Mouse (Mus musculus): ENCODE measurements around the gene Gm11146. TPM values are rescaled to one million over a fixed set of nuclear protein-coding genes. Genes with fewer than 3 reads are reported as not detected.

Gm11146 gene
- polyA plus RNA-seq, 1 experiment from 2014 or later, result not detected

DNA sequence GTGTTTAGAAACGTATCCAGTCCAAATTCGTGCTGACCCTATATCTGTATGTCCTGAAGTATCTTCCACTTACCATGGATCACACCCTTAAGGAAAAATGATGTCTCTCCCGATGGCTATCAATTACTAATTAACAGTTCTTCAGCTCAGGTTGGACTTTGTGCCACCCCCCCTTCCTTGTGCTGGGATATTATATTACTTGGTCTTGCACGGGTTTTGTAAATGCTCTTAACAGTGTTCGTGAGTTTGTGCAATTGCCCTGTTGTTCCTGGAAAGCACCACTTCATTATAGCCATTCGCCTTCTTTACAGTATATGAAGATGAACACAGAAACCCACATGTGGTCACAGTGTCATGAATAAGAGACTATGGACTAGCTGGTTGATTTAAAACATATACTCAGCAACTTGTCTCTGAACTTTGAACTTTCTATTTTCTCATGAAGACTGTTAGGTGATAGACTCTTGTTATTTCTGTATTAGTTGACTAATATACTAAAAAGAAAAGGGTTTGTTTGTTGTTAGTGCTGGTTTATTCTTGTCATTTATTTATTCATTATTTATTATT is 30.5 kb upstream of the Gm11146 start:
- H3K4me2 ChIP-seq (ENCODE audit: low read depth, low read length), result no peak overlapping the region

DNA sequence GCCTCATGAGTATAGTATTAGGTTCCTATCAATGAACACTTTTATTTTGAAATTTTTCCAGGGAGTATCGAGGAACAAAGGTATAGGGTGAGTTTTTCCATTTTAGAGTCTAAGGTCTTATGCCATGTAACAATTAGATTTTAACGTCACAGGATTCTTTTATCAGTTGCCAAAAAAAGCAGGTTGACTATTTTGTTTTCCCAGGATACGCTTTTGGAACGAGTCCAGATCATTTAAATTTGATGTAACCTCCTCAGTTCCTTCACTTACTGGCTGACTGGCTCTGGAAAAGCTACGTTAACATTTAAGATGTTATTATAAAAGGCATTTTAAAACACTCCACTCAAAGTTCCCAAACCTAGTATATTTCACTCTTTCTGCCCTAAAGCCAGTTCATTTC is 20.8 kb upstream of the Gm11146 start:
- no peaks in the 10 kb centered on the region for H3K36me3 ChIP-seq (ENCODE audit: control insufficient read depth, insufficient read depth, low read length)
- no peak for ATAC-seq

More for the DNA sequence above, 30.5 kb upstream of the Gm11146 start:
- H3K27me3 ChIP-seq (replicated peaks; ENCODE audit: control insufficient read depth, insufficient read depth, low read length), result no peaks in the 10 kb centered on the region
- H3K4me1 ChIP-seq (ENCODE audit: control insufficient read depth, insufficient read depth, low read length), result no peaks in the 10 kb centered on the region
- no peak overlapping the region for H3K9ac ChIP-seq (ENCODE audit: low read depth, low read length)
- H3K27ac ChIP-seq (ENCODE audit: low read length), result no peak overlapping the region
- ATAC-seq, result peak; percentile 63
- no peaks in the 10 kb centered on the region for H3K9me3 ChIP-seq (ENCODE audit: control insufficient read depth, low read length)
- WGBS, result 77% methylated on average over 6 of the region's 6 CpGs
- no peaks in the 10 kb centered on the region for H3K36me3 ChIP-seq (ENCODE audit: control insufficient read depth, insufficient read depth, low read length)
- no peak overlapping the region for H3K4me3 ChIP-seq (ENCODE audit: low read length)

DNA sequence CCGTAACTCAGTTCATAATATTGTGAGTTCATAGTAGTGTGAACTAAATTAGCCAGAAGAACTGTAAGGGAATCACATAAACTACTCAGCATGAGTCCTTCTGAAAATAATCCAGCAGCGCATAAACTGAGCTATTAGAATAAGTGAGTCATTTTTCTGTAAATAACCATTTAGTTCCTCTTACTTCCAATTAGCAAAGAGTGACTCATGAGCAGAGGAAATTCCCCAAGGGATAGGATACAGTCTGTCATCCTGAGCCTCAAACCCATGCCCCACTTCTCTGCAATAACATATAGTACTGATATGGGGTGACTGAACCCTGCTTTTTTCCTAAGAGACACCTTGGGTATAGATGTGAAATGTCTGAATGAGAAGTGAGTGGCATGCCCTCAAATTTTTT is 687 bp upstream of the Gm11146 start:
- H3K36me3 ChIP-seq (ENCODE audit: control insufficient read depth, insufficient read depth, low read length), result no peaks in the 10 kb centered on the region
- no peak overlapping the region for H3K4me2 ChIP-seq (ENCODE audit: low read depth, low read length)
- no peaks in the 10 kb centered on the region for H3K27me3 ChIP-seq (replicated peaks; ENCODE audit: control insufficient read depth, insufficient read depth, low read length)
- H3K4me3 ChIP-seq (ENCODE audit: low read length), result no peak overlapping the region
- no peaks in the 10 kb centered on the region for H3K9me3 ChIP-seq (ENCODE audit: control insufficient read depth, low read length)
- no peaks in the 10 kb centered on the region for H3K4me1 ChIP-seq (ENCODE audit: control insufficient read depth, insufficient read depth, low read length)
- no peak for ATAC-seq
- no peak overlapping the region for H3K9ac ChIP-seq (ENCODE audit: low read depth, low read length)
- WGBS, result 76% methylated on average over 2 of the region's 2 CpGs
- no peak overlapping the region for H3K27ac ChIP-seq (ENCODE audit: low read length)

More for the DNA sequence above, 20.8 kb upstream of the Gm11146 start:
- Histone ChIP-seq H3K4me3 (ENCODE audit: low read length) (no peak overlapping the region), H3K9me3 (ENCODE audit: control insufficient read depth, low read length) (no peaks in the 10 kb centered on the region), H3K4me1 (ENCODE audit: control insufficient read depth, insufficient read depth, low read length) (no peaks in the 10 kb centered on the region), H3K4me2 (ENCODE audit: low read depth, low read length) (no peak overlapping the region), H3K9ac (ENCODE audit: low read depth, low read length) (no peak overlapping the region), H3K27ac (ENCODE audit: low read length) (no peak overlapping the region), H3K27me3 (replicated peaks; ENCODE audit: control insufficient read depth, insufficient read depth, low read length) (no peaks in the 10 kb centered on the region)
- WGBS, result 73% methylated on average over 5 of the region's 5 CpGs

DNA sequence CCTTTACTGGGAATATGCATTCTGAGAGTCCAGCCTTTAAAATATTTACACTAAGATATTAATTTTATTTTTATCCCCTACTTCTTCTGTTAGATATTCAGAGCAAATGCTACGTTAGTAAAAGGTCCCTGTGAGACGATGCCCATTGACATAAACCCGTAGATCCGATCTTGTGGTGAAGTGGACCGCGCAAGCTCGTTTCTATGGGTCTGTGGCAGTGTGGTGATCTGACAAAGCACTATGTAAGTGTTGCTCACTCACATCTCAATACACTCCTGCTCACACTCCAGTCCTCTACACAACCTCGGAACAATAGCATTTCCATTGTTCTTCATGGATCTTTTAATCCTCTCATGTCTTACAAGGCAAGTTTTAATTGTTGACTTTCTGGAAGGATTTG is 3.1 kb downstream of the Gm11146 start:
- H3K4me2 ChIP-seq (ENCODE audit: low read depth, low read length), result no peak overlapping the region
- WGBS, result 89% methylated on average over 8 of the region's 8 CpGs
- ATAC-seq, result no peak

DNA sequence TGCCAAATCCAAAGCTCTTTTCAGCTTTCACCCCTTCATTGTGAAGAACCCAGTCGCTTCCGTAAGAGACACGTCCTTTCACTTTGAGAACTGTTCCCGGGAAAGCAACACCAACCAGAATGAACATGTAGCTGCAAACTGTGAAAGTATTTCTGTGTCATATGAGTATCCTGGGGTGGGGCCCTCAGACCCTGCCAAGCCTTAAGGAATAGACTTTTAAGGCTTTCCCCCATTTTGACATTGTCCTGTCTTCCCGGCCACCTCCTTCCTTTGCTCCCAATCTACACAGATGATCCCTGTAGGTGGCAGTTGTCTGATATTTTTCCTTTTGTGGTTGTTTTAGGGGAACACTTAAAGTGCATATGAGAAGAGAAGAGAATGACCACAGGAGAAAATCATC is 5.3 kb downstream of the Gm11146 start:
- Histone ChIP-seq H3K27ac (ENCODE audit: low read length) (no peak overlapping the region), H3K4me1 (ENCODE audit: control insufficient read depth, insufficient read depth, low read length) (no peaks in the 10 kb centered on the region), H3K27me3 (replicated peaks; ENCODE audit: control insufficient read depth, insufficient read depth, low read length) (no peaks in the 10 kb centered on the region), H3K4me2 (ENCODE audit: low read depth, low read length) (no peak overlapping the region), H3K4me3 (ENCODE audit: low read length) (no peak overlapping the region), H3K9ac (ENCODE audit: low read depth, low read length) (no peak overlapping the region), H3K9me3 (ENCODE audit: control insufficient read depth, low read length) (no peaks in the 10 kb centered on the region), H3K36me3 (ENCODE audit: control insufficient read depth, insufficient read depth, low read length) (no peaks in the 10 kb centered on the region)
- no peak for ATAC-seq
- 79% methylated on average over 5 of the region's 5 CpGs for WGBS

More for the DNA sequence above, 3.1 kb downstream of the Gm11146 start:
- Histone ChIP-seq H3K9me3 (ENCODE audit: control insufficient read depth, low read length) (no peaks in the 10 kb centered on the region), H3K9ac (ENCODE audit: low read depth, low read length) (no peak overlapping the region), H3K36me3 (ENCODE audit: control insufficient read depth, insufficient read depth, low read length) (no peaks in the 10 kb centered on the region), H3K4me3 (ENCODE audit: low read length) (no peak overlapping the region), H3K27me3 (replicated peaks; ENCODE audit: control insufficient read depth, insufficient read depth, low read length) (no peaks in the 10 kb centered on the region), H3K27ac (ENCODE audit: low read length) (no peak overlapping the region), H3K4me1 (ENCODE audit: control insufficient read depth, insufficient read depth, low read length) (no peaks in the 10 kb centered on the region)

DNA sequence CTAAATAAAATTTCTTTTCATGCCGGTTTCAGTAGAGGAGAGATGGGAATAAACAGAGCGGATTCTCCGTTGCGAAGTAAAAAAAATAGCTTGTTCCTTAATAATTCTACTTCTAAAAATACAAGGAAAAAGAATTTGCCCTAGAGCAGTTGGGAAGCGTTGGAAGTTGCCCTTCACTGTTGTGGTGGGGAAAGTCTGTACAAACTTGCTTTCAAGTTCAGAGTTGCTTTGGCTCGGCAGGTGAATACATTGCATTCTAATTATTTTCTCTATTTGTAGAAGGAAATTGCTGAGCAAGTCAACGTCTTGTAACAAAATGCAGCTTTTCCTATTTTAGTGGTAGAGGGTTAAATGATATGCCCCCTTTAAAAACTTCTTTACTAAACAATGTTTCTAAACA is 6.2 kb downstream of the Gm11146 start:
- H3K4me3 ChIP-seq (ENCODE audit: low read length), result no peak overlapping the region
- no peak overlapping the region for H3K4me2 ChIP-seq (ENCODE audit: low read depth, low read length)
- H3K27ac ChIP-seq (ENCODE audit: low read length), result no peak overlapping the region

DNA sequence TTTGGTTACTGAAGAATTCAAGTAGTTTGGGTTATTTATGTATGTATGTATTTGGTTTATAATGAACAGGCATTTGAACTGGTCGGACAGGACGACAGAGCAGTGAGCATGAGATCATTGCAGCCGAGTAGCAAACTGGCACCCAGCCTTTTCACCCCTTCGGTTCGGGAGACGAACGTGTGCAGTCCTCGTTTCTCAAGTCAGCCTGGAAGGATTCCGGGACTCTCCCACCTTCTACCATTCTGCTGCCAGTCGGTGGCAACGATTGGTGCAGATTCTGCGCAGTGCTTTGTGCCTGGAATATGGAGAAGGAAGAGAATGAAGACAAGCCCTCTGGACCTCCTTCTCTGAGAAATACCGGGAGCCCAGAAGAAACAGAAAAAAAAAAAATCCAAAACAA is 7.3 kb downstream of the Gm11146 start:
- Histone ChIP-seq H3K27me3 (replicated peaks; ENCODE audit: control insufficient read depth, insufficient read depth, low read length) (no peaks in the 10 kb centered on the region), H3K9me3 (ENCODE audit: control insufficient read depth, low read length) (no peaks in the 10 kb centered on the region), H3K27ac (ENCODE audit: low read length) (no peak overlapping the region), H3K4me1 (ENCODE audit: control insufficient read depth, insufficient read depth, low read length) (no peaks in the 10 kb centered on the region), H3K9ac (ENCODE audit: low read depth, low read length) (no peak overlapping the region), H3K4me2 (ENCODE audit: low read depth, low read length) (no peak overlapping the region), H3K4me3 (ENCODE audit: low read length) (no peak overlapping the region), H3K36me3 (ENCODE audit: control insufficient read depth, insufficient read depth, low read length) (no peaks in the 10 kb centered on the region)
- ATAC-seq, result no peak
- 74% methylated on average over 13 of the region's 13 CpGs for WGBS

More for the DNA sequence above, 6.2 kb downstream of the Gm11146 start:
- no peaks in the 10 kb centered on the region for H3K4me1 ChIP-seq (ENCODE audit: control insufficient read depth, insufficient read depth, low read length)
- no peaks in the 10 kb centered on the region for H3K36me3 ChIP-seq (ENCODE audit: control insufficient read depth, insufficient read depth, low read length)
- H3K9me3 ChIP-seq (ENCODE audit: control insufficient read depth, low read length), result no peaks in the 10 kb centered on the region
- WGBS, result 86% methylated on average over 7 of the region's 7 CpGs
- H3K9ac ChIP-seq (ENCODE audit: low read depth, low read length), result no peak overlapping the region
- no peak for ATAC-seq
- no peaks in the 10 kb centered on the region for H3K27me3 ChIP-seq (replicated peaks; ENCODE audit: control insufficient read depth, insufficient read depth, low read length)

DNA sequence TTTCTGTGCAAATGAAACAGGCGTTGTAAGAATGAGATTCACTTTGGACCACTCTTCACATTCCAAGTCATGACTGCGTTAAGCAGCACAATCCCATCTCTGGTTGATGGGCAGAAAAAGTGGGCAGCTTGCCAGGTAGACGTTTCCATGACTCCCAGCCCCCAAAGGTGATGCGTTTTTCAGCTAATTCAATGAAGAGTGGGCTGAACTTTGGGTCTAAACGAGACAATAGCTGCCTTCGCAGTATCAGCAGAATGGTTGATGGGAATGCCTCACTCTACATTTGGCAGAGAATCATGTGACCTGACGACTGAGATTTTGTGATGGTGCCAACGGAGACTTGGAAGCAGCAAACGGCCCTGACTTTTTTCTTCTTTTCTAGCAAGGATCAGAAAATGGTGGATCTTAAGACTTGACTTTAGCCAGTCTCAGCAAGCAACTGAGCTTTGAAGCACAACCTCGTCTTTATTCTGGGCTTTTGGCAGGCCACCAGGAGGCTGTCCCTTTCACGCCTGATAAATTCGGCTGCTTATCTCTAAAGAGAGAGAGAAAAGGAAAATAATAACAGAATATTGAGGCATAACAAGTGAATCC is 8.0 kb downstream of the Gm11146 start:
- Histone ChIP-seq H3K4me3 (ENCODE audit: low read length) (no peak overlapping the region), H3K4me1 (ENCODE audit: control insufficient read depth, insufficient read depth, low read length) (no peaks in the 10 kb centered on the region), H3K27ac (ENCODE audit: low read length) (no peak overlapping the region), H3K4me2 (ENCODE audit: low read depth, low read length) (no peak overlapping the region), H3K36me3 (ENCODE audit: control insufficient read depth, insufficient read depth, low read length) (no peaks in the 10 kb centered on the region), H3K27me3 (replicated peaks; ENCODE audit: control insufficient read depth, insufficient read depth, low read length) (no peaks in the 10 kb centered on the region), H3K9me3 (ENCODE audit: control insufficient read depth, low read length) (no peaks in the 10 kb centered on the region), H3K9ac (ENCODE audit: low read depth, low read length) (no peak overlapping the region)
- no peak for ATAC-seq
- WGBS, result 55% methylated on average over 12 of the region's 12 CpGs

DNA sequence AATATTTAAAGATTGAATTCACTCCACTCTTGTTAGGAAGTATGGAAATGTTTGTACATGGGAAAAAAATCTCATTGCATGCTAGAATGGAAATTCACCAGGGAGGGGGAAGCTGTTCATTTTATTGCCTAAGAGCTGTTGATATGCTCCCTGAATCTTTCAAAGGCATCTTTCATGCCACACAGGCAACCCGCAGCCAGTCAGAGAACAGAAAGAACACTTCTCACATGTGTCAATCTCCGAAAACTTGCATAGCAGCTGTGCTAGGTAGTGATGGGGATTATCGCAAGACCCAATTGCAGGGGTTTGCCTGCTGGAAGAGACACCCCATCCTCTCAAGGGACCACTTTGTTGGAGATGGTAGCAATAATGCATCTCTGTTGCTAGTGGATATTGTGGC is 8.9 kb downstream of the Gm11146 start:
- WGBS, result 76% methylated on average over 3 of the region's 3 CpGs
- no peak for ATAC-seq
- no peaks in the 10 kb centered on the region for H3K4me1 ChIP-seq (ENCODE audit: control insufficient read depth, insufficient read depth, low read length)
- H3K27ac ChIP-seq (ENCODE audit: low read length), result no peak overlapping the region
- no peaks in the 10 kb centered on the region for H3K36me3 ChIP-seq (ENCODE audit: control insufficient read depth, insufficient read depth, low read length)
- no peaks in the 10 kb centered on the region for H3K27me3 ChIP-seq (replicated peaks; ENCODE audit: control insufficient read depth, insufficient read depth, low read length)
- no peaks in the 10 kb centered on the region for H3K9me3 ChIP-seq (ENCODE audit: control insufficient read depth, low read length)
- H3K4me3 ChIP-seq (ENCODE audit: low read length), result no peak overlapping the region
- H3K4me2 ChIP-seq (ENCODE audit: low read depth, low read length), result no peak overlapping the region
- H3K9ac ChIP-seq (ENCODE audit: low read depth, low read length), result no peak overlapping the region

DNA sequence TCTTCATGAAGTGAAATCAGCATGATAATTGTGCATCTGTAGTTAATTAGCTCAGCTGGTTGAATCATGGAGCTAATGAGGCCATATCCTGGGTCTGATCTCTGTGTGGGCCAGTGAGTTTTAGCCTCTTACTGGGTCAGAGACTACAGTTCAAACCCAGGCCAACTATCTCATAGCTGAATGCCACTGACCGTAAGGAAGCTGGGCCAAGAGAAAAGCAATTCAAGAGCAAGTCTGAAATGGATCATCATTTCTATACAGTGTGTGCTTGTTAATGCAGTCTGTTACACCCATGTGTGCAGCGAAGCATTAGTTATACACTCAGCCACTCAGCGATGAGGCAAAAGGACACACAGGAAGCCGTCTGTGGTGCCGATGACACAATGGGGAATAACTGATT is 28.9 kb downstream of the Gm11146 start:
- Histone ChIP-seq H3K4me1 (ENCODE audit: control insufficient read depth, insufficient read depth, low read length) (no peaks in the 10 kb centered on the region), H3K9me3 (ENCODE audit: control insufficient read depth, low read length) (no peaks in the 10 kb centered on the region), H3K36me3 (ENCODE audit: control insufficient read depth, insufficient read depth, low read length) (no peaks in the 10 kb centered on the region), H3K4me2 (ENCODE audit: low read depth, low read length) (no peak overlapping the region), H3K4me3 (ENCODE audit: low read length) (no peak overlapping the region), H3K27ac (ENCODE audit: low read length) (no peak overlapping the region), H3K27me3 (replicated peaks; ENCODE audit: control insufficient read depth, insufficient read depth, low read length) (no peaks in the 10 kb centered on the region), H3K9ac (ENCODE audit: low read depth, low read length) (no peak overlapping the region)
- no peak for ATAC-seq
- WGBS, result 86% methylated on average over 5 of the region's 5 CpGs

Measured in intestine, embryonic 16.5 days (tissue).